Mouse (Mus musculus): ENCODE measurements at regions not wholly inside any gene's neighbourhood (a gene's known extent, or its start where the extent isn't known, plus 50 kb on each side); places are given as distances from the start of the nearest gene placed in this dataset.

- no peak for TF ChIP-seq CTCF (IDR thresholded peaks at IDR 0.05; ENCODE audit: low read depth, low read length)
- TF ChIP-seq POLR2A (IDR thresholded peaks at IDR 0.05; ENCODE audit: extremely low read depth, insufficient read depth, low read length) = no peak
Observed at GRCm38 (mm10) chr15:59190511-59190910, 301.4 kb downstream of the Gm49356 start.

Measured in liver, adult 2 months (tissue).